Mouse (Mus musculus) embryo, embryonic 10 days (tissue): ENCODE results near the gene Ppp1r14c.
"Not testable (repeated sequence)": the region's sequence is repeated elsewhere in the genome, so short reads cannot be mapped to it uniquely, and the experiment has no call there.

ENCODE experiments used
- DNase-seq: peaks from one replicate; pipeline ENCODE4 v3.0.0-alpha.2; 2015; ENCODE audit warnings: low spot score

Ppp1r14c gene

DNA sequence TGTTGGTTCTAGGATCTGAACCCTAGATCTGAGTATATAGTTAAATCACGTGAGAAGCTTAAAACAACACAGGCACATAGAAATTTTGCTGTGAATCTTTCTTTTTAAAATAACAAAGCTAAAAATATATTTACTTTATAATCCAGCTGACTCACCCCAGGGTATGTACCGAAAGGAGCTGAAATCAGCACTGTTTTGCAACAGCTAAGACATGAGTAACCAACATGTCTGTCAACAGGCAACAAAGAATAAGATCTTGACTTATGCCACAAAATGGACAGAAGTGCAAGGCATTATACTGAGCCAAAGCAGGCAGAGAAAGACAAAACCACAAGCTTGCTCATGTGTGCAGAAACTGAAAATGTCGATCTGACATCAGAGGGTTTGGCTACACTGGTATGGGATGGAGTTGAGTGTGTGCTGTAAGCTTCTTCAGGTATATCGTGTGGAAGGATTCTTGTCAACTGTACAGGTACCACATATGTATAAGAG is 100.3 kb downstream of the Ppp1r14c start:
- DNase-seq, result no peak

DNA sequence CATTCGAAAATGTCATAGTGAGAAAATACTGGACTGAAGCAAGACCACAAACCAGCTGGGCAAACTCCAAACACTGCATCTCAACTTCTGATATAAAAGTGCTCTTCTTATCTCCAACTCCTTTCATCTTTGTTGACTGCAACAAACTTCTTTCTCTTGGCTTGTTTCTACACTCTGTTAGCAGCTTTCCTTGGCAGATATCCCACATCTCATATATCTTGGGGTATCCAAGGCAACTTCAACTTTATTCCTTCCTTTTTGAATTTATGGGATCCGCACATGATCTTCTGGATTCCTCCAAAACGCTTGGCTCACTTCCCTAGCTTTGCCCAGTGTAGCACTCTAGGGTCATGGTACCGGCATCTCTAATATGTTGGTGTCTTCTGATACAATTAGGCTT is 102.7 kb downstream of the Ppp1r14c start:
- no peak for DNase-seq

DNA sequence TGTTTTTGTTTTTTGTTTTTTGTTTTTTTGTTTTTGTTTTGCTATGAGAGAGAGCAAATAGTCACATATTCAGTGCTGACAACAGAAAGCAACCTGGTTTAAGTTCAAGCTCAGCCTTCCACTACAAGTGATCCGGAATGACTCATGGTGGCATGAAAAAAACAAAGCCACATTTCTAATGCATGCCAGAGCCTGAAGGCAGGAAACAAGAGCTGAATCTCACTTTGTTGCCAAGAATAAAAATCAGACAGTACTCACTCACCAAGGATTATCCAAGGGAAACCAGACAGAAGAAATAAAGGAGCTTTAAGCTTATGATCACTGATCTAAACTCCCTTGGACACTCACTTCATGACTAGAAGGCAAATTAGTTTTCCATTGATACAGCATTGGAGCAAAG is 110.8 kb downstream of the Ppp1r14c start:
- DNase-seq, result no peak

DNA sequence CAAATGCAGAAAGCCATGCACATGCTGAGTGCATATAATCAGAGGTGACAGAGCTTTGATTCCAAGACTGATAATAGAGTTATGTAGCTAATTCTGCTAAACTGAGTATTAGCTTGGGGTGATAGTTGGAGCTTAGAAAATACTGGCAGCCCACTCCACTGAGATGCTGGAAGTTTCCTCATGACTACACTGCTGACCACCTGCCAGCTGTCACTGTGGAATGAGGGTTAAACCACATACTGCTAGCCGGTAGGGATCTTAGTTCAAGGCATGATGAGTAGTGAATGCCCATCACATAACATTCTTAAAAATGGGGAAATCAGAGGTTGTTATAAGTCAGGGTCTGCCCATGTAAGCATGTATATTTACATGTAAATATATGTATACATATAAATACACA is 113.9 kb downstream of the Ppp1r14c start:
- DNase-seq, result no peak

DNA sequence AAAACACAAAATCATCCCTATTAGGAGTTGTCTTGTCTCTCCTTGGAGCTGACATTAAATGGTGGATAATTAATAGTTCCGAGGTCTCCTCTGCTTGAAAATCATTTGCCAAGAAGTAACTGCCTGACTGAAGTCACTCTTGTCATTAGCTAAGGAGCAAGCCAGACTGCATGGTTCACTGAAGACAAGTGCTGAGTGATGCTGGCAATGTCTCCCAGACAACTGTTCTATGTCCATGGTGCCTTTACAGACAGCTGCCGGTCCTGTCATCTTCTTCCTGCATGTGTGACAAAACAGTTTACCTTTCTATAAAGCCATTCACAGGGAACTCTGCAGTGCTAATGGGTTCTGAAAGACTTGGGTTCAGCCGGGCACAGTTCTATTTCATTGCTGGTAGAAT is 124.2 kb downstream of the Ppp1r14c start:
- no peak for DNase-seq

DNA sequence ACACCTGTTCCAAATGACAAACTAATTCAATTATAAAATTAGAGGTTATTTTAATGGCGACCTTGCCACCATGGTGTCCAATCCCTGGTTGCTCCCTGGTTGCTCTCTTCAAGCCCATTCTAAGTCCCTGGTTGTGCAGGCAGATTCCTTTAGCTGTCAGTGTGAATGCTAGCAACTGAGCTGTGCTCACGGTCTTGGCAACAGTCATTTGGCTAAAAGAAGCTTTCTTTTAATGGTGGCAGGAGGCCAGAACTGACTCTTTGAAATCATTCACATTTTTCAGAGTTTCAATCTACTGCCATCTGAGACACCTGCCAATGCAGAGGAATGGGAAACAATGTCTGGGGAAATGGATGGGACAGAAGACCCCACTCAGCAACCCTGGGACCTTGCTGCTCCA is 130.9 kb downstream of the Ppp1r14c start:
- DNase-seq, result no peak

DNA sequence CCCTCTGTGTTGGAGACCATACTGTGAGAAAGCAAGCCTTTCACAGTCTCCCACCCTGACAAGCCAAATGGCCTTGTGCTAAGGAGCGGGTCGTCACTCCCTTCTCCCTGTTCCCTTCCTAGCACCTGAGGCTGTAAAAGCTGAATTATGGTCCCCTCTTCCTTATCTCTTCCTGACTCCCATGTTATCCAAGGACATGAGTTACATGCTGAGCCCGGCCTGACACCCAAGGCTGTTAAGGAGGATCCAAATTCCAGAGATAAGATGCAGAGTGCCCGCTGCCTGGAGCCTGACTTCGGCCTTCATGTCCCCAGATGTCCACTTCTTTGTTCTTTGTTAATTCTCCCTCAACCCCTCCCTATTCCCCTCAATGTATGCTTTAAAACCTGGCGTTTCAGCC is 135.0 kb downstream of the Ppp1r14c start:
- not testable (repeated sequence) for DNase-seq

DNA sequence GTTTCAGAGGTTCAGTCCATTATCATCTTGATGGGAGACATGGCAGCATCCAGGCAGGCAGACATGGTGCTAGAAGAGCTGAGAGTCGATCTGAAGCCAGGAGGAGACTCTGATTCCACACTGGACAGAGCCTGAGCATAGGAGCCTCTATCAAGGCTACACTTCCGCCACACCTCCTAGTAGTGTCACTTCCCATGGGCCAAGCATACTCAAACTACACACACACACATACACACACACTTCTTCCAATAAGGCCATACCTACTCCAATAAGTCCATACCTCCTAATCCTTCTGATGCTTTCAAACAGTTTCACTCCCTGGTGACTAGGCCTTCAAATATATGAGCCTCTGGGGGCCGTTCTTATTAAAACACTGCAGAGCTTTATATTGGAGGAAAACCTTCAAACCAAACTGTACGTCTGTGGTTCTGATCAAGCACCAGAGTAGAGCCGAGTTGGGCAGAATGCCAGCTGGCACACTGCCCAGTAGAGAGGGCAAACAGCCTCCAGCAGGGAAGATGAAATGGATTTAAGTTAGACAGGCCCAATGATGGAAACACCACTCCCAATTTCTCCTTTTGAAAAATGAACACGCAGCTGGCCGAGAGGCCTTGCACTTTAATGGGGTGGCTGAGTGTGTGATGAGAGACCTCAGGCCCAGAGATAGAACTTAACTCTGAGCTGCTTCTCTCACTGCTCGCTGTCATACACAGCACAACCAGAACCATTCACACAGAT is 141.8 kb downstream of the Ppp1r14c start:
- DNase-seq, result no peak

DNA sequence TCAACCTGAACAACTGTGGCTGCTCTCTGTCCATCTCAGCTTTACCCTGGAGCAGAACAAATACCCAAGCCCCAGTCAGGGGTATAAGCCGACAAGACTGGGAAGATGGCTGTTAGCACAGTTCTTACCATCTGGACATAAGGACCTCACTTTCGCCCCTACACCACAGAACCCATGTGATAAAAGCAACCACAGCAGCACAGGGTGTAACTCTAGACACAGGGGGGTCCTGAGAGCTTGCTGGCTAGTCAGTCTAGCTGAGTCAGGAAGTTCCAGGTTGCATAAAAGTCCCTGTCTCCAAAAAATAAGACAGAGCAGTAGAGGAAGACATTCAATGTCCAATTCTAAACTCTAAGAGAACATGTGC is 142.3 kb downstream of the Ppp1r14c start:
- no peak for DNase-seq

DNA sequence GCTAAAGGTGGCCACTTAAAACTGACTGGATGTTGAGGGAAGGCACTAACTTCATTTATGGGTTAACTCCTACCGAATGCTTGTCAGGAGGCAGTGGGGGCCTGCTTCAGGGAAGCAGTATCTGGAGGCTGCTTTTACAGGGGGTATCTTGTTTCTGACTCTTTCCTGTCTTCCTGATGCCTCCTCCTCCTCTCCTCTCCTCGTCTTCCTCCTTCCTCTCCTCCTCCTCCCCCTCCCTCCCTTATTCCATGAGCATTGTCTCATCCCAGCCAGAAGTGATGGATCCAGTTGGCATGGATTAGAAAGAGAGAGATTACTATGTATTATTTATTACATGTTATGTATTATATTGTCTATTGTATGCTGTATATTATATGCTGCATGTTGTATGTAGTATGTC is 142.9 kb downstream of the Ppp1r14c start:
- DNase-seq, result no peak

DNA sequence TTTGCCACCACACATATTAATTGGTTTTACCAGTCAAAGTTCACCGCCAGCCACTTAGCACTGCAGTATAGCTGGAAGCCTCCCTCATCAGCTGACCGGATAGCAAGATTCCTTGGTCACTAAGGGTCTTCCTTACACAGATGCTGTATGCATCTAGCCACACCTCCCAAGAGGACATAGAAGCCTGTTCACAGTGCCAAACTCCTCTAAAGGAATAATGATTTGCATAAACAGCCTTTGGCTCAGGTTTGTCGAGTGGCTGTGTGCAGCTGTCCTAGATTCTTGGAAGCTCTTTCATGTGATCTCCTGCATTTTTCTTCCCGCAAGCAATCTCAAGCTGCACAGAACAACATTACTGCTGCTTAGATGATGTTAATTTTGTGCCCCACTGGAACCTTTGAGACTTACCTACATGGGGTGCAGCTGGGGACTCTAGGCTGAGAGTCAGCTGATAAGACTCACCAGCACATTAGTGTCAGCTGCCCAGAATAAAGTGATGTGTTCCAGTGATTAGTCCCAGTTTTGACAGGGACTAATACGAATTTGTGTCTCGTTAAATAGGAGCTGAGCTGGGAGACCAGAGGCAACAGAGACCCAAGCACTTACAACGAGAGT is 143.9 kb downstream of the Ppp1r14c start:
- no peak for DNase-seq

DNA sequence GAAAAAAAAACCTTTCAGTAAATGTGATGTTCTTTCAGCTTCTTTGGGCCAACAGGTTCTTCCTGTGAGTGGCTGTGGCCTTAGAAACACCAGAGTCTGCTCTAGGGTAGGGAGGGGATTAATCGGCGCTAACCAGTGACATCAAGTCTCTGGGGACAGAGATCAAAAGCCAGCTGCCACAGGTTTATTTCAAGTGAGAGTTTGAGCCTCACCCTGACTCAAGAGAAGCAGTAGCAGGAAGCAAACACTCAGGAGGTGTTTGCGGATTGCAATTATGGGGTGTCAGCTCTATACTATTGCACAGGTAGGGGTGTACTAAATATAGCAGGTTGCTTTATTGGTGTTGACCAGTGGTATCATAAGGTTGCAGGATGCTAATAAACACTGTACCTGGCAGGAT is 144.6 kb downstream of the Ppp1r14c start:
- no peak for DNase-seq

DNA sequence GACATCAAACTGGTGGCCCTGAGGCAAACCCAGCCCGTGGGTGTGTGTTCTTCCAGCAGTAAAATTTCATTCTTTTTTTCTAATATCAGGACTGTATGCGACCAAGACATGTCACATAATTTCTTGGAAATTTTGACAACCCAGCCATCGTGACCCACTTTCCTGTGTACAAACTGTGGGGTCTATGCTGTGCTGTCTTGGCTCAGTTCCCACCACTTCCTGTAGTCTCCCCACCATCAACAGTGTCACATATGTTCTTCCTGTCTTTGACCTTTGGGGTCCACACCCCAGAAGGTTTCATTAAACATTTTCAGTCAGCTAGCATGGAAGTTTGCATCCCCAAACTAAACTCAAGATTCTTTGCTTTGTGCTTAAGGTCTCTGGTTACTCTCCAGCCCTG is 145.5 kb downstream of the Ppp1r14c start:
- DNase-seq, result no peak

DNA sequence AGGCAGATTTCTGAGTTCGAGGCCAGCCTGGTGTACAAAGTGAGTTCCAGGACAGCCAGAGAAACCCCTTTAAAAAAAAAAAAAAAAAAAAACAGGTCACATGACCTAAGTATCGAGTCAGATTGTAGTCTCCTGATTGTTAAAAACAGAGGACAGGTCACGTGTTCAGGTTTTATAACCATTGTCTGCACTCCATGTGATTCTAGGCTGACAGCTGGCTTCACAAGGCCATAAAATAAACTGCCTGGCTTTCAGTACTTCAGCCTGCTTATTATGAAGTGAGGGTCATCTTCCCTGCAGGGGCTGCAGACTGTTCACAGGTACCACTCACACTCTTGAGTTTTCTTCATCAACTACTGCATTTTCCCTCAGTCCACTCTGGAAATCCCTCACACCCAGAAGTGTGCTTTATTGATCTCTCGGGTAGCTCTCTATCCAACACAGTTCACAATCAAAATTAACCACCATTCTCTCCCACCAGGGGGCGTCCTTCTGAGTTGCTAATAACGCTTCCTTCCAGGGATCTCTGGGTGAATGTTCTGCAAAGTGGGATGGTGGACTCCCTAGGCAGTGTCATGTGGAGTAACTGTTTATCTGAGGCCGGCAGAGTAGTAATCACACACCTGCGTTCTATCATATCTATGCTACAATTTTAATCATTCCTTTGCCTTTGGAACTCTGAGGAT is 146.9 kb downstream of the Ppp1r14c start:
- no peak for DNase-seq

DNA sequence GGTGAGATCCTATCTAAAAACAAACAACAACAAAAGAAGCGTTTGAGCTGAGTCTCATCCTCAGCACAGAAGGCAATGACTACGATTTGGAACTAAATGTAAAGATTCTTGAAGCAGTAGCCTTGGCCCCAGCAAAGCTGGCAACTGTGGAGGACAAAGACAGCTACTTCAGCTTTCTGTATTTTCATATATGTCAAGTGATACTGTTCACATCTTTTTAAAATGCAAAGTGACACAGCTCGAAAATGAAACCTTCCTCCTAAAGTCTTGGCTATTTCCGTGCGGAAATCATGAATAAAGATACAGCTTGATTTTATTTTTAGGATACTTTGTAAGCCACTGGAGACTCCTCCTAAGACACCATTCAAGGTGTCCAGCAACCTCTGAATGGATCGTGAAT is 148.1 kb downstream of the Ppp1r14c start:
- DNase-seq, result no peak
